Mouse (Mus musculus) heart, postnatal 36 days (tissue): ENCODE data around the gene Slc15a1. TPM values are rescaled to one million over a fixed set of nuclear protein-coding genes. Genes with fewer than 3 reads are reported as not detected.
"Not testable (repeated sequence)": the region's sequence is repeated elsewhere in the genome, so short reads cannot be mapped to it uniquely, and the experiment has no call there.

Experiments
- DNase-seq, 2 experiments: peaks; one replicate each; pipeline ENCODE4 v3.0.0; 2021 to 2022
- intact Hi-C: fragments of 180-260 bp; cut with DNase I; formaldehyde crosslinking; loops from one replicate; pipeline ENCODE4 v1.15.1; 2025
- total RNA-seq, 2 experiments: library from RNA; stranded (reverse); gene quantifications; 2 replicates each; pipeline ENCODE4 v1.2.3; 2021

Gene Slc15a1
- total RNA-seq, 2 experiments from 2014 or later, result not detected

DNA sequence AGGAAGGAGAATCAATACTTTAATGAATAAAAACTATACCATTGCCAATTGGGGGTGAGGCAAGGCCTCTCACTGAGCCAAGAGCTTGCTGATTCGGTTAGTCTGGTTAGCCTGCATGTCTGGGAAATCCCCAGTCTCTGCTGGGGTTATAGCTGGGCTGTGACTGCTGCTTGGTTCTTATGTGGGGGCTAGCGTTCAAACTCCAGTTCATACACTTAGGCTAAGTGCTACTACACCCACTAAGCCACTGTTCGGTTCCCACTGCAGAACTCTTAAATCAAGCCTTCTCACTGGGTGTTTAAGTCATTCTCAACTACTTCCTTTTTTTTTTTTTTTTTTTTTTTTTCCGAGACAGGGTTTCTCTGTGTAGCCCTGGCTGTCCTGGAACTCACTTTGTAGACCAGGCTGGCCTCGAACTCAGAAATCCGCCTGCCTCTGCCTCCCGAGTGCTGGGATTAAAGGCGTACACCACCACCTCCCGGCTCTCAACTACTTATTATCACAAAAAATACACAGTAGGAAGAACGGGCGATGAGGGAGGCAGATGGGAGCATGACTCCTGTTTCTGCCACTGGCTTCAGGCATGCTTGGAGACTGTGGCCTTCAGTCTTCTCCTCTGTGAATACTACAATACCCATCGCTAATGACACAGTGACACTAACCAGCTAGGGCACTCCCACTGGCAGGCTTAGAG is 88.3 kb downstream of the Slc15a1 start:
- no peak for DNase-seq
- intact Hi-C loops, result no loop called here

DNA sequence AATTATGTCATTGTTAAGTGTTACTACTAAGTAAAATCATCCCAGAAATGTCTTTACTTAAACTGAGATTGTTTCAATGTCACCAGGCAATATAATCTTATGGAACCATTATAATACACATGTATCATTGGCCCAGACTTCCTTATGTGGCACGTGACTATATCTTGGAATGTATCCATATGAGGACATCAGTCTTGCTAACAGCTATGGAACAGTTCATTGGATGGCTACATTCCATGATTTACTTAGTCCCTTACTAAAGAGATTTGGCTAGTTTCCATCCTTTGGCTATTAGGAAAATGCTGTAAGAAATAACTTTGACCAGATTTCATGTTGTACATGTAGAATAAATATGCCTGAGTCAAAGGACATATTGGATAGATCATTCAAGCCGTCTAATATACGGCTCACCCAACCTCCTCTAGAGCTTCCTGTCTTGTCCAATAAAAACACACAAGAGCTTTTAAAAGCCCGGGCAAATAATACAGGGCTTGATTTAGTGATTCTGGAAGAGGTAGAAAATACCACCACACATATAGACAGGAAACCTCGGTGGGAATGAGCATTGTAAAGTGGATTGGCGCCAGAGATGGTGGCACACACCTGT is 90.3 kb downstream of the Slc15a1 start:
- DNase-seq, result no peak
- intact Hi-C loops, result no loop called here

DNA sequence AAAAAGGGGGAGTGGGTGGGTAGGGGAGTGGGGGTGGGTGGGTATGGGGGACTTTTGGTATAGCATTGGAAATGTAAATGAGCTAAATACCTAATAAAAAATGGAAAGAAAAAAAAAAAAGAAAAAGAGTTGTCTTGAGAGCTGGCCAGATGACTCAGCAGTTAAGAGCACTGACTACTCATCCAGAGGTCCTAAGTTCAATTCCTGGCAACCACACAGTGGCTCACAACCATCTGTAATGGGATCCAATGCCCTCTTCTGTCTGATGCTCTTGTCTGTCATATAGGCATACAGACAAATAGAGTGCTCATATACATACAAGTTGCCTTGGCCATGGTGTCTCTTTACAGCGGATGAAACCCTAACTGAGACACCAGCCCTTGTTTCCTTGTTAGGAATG is 91.3 kb downstream of the Slc15a1 start:
- DNase-seq, intact Hi-C loops: not testable (repeated sequence)

Other genes with a start within 250 kb of the Slc15a1 start
- 10 to 100 TPM; 61.8 to 69.5 TPM for gene Stk24, start 125.2 kb downstream of the Slc15a1 start, total RNA-seq